Mouse (Mus musculus): ENCODE data around the gene Dip2c. TPM values are rescaled to one million over a fixed set of nuclear protein-coding genes. Genes with fewer than 3 reads are reported as not detected.

The Dip2c gene
- polyA plus RNA-seq, 1 experiment from 2014 or later, result 13.4 TPM

DNA sequence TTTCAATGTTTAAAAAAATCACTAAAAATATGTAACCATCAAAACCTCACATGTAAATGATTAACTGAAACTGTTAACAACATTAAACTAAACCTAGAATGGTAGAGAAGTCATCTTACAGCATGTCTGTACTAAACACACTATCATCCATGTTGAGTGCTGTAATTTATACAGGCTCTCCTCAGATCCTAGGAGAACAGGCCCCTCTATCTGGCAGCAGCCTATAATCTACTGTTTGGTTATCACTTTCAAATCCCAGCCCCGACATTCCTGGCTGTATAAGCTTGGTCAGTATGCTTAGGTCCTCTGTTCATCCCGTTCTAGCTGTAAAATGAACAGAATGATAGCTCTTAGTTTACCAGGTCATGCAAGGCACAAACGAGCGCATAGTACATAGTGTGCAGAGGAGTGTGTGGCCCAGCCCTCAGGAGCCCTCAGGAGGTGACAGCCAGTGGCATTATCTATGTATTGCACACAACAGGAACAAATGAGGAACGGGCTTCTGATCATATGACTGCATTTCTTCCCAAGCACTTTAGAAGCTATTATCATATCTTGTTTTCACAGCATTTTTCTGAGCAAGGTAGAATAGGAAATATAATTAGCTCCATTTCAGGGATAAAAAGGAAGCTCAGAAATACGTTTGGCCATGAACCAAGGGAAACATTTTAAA is 437.3 kb downstream of the Dip2c start:
- Histone ChIP-seq H3K9me3 (no peaks in the 10 kb centered on the region), H3K27me3 (no peaks in the 10 kb centered on the region), H3K4me1 (no peaks in the 10 kb centered on the region), H3K4me3 (no peak overlapping the region), H3K9ac (replicated peaks) (no peak overlapping the region), H3K27ac (replicated peaks) (no peak overlapping the region), H3K36me3 (peaks cover 10% of the 10 kb centered on the region), H3K4me2 (replicated peaks) (no peak overlapping the region)
- ATAC-seq (ENCODE audit: low FRiP score, low read depth), result no peak
- 83% methylated on average over 6 of the region's 6 CpGs for whole genome bisulfite sequencing

DNA sequence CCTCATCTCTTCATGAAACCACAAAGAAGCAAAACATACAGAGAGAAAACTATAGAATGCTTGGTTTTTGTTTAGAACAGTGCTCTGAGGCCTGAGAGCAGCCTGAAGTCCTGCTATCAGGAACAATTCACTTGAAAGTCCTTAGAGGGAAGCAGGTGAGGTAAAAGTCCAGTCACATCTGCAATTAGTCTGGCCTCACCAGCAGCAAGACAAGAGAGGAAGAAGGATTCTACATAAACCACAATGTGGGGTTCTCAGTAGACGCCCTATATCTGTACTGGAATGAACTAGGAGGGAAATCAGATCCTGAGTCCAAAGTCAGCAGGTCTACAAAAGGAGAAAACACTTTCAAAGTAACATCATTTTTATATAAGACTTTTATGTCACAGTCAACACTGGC is 438.9 kb downstream of the Dip2c start:
- Histone ChIP-seq H3K4me3 (no peak overlapping the region), H3K27me3 (no peaks in the 10 kb centered on the region), H3K36me3 (peaks cover 5% of the 10 kb centered on the region), H3K27ac (replicated peaks) (no peak overlapping the region), H3K4me1 (no peaks in the 10 kb centered on the region), H3K4me2 (replicated peaks) (no peak overlapping the region), H3K9ac (replicated peaks) (no peak overlapping the region), H3K9me3 (no peaks in the 10 kb centered on the region)
- 96% methylated on average over 1 of the region's 1 CpGs for WGBS
- no peak for ATAC-seq (ENCODE audit: low FRiP score, low read depth)

Other genes starting within 250 kb of the Dip2c start
- 38.3 and 43.4 TPM in 2 replicates for gene Larp4b, start 182.6 kb upstream of the Dip2c start, polyA plus RNA-seq (2016; fragmentation: Nextera tagmentation; extraction: Ambion mirVana)